Mouse (Mus musculus): Measurements from ENCODE around the gene Gm49366. TPM values are rescaled to one million over a fixed set of nuclear protein-coding genes. Genes with fewer than 3 reads are reported as not detected.
A peak's percentile ranks its signal among the peaks of the same experiment; 100 is the strongest.
"Not testable (repeated sequence)": the region's sequence is repeated elsewhere in the genome, so short reads cannot be mapped to it uniquely, and the experiment has no call there.

The Gm49366 gene
- total RNA-seq, 1 experiment from 2014 or later = not detected

DNA sequence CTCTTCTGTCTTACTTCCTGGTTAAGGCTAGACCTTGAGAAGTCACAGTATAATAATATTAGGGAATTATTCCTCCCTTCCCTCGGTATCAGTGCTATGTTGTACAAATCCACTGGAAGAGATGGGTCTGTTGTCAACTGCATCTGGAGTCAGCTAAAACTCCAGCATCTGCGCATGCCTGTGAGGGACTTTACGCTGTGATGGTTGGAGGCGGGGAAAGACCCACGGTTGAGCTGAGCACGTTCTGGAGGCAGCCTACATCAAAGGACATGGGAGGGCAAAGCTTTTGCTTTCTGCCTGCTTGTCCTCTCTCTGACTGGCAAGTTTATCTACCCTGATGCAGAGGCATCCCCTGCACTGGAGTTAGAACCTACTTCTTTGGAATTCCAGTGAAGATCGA is 12.8 kb upstream of the Gm49366 start:
- no peak for ATAC-seq (replicated peaks in 1 of 2; ENCODE audit: insufficient read depth in 1 of 2, low FRiP score in 2 of 2, low TSS enrichment in 1 of 2, low read depth in 1 of 2, poor library complexity in 2 of 2, severe bottlenecking in 2 of 2)

DNA sequence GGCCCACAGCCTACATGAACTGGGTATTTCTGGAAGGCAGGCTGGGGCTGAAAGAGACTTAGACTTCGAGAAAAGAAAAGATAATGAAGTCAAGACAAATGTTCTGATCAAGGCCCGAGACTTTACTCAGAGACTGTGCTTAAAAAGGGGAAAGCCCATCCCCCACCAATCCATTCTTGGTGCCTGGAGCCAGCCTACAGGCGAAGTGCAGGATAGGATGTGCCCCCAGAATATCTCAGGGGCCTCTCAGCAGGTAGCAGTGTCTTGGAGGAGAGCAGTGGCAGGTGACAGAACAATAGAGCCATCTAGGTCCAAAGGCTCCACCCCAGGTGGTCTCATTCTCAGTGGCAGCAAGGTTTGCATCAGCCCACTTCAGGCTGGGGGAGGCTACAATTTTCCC is 10.4 kb upstream of the Gm49366 start:
- not testable (repeated sequence) for ATAC-seq (replicated peaks in 1 of 2; ENCODE audit: insufficient read depth in 1 of 2, low FRiP score in 2 of 2, low TSS enrichment in 1 of 2, low read depth in 1 of 2, poor library complexity in 2 of 2, severe bottlenecking in 2 of 2)

DNA sequence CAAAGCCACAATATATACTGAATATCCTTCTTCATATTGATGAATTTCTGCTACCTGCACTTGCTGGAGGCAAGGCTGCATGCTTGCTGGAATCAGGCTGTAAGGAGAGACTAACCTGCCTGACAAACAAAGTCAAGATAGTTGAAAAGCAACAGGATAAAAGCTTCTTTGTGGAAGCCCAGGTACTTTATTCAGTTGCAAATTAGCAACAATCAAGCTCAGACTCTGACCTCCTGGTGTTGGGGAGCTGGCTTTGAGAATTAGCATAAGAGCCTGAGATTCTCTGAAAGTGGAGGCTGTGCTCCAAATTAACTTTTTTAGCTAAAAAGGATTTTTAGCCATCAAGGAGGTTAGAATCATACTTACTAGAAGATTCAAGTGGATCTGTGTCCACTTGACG is 9.7 kb upstream of the Gm49366 start:
- ATAC-seq (replicated peaks in 1 of 2; ENCODE audit: insufficient read depth in 1 of 2, low FRiP score in 2 of 2, low TSS enrichment in 1 of 2, low read depth in 1 of 2, poor library complexity in 2 of 2, severe bottlenecking in 2 of 2) = not testable (repeated sequence)

DNA sequence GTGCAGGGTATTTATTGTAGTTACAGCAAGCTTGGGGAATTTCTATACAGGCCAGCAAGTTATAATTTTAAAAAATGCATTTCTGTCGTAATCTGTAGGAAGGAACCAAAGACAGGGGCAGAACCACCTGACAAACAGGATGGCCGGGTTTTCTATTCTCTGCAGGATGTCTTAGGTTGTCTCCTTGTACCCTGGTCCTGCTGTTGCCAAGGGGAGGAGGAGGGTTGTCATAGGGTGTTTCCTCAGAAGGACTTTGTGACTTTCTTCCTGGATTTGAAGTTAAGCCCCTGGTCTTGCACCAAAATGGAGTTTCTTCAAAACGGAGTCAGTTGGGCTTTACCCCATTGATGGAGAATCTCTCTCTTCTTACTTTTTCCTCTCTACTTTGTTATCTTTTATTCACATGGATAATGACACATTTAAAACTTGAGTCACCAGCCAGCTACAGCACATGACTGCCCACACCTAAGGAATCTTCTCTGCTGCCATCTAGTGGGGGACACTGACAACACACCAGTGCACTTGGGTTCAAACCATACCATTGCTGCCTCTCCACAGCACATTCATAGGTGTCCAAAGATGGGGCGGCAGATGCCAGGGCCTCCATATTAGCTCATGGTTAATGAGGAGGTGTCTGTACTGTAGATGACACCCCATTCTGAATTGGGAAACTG is 7.9 kb upstream of the Gm49366 start:
- ATAC-seq (replicated peaks in 1 of 2; ENCODE audit: insufficient read depth in 1 of 2, low FRiP score in 2 of 2, low TSS enrichment in 1 of 2, low read depth in 1 of 2, poor library complexity in 2 of 2, severe bottlenecking in 2 of 2) = peak; percentile 84 to 90

DNA sequence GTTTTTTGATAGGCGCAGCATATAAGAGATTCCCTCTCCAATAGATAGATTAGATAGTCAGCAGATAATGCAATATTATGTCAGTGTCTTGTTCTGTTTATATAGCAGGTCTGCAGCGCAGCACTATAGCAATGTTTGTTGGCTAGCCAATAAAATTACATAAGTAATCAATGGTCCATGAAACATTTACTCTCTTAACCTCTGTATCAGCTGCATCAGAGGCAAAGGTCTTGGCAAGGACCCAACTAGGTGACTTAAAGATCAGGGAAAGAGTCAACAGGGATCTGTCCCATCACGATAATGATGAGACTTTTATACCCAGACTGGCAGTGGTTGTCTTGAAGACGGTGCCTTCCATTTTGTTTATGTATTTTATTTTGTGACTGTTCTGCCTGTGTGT is 5.9 kb upstream of the Gm49366 start:
- no peak for ATAC-seq (replicated peaks in 1 of 2; ENCODE audit: insufficient read depth in 1 of 2, low FRiP score in 2 of 2, low TSS enrichment in 1 of 2, low read depth in 1 of 2, poor library complexity in 2 of 2, severe bottlenecking in 2 of 2)

DNA sequence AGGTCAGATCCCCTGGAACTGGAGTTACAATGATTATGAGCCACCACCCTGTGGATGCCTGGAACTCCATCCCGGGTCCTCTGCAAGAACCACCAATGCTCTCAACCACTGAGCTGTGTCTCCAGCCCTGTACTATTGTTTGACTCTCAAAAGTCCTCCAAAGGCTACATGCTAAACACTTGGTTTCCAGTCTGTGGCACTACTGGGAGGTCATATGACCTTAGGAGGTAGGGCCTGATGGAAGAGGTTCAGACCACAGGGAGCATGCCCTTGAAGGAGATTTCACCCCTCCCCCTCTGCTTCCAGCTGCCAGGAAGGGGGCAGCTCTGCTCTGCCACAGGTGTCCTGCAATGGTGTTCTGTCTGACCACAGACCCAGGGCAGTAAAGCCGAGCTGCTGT is 5.4 kb upstream of the Gm49366 start:
- ATAC-seq (replicated peaks in 1 of 2; ENCODE audit: insufficient read depth in 1 of 2, low FRiP score in 2 of 2, low TSS enrichment in 1 of 2, low read depth in 1 of 2, poor library complexity in 2 of 2, severe bottlenecking in 2 of 2) = peak in 1 of 2 experiments; percentile 1; a peak in 2 of 4 replicates

DNA sequence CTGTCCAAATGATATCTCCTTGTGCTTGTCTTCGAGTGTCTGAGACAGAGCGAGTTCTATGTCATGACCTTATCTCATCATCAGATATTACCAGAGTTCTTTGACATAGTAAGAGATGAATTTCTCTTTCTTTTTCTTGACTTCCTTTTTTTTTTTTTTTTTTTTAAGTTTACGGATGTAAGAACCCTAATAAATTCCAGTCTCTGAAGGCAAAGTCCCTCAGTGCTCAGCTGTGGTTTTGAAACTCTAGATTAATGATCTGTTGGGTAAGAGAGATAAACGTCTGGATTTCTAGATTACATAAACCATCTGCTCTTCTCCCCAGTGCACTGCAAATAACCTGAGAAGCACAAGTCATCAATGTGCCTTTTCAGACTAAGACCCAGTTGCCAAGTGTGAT is 4.6 kb upstream of the Gm49366 start:
- peak; percentile 60 to 64 for ATAC-seq (replicated peaks in 1 of 2; ENCODE audit: insufficient read depth in 1 of 2, low FRiP score in 2 of 2, low TSS enrichment in 1 of 2, low read depth in 1 of 2, poor library complexity in 2 of 2, severe bottlenecking in 2 of 2)

DNA sequence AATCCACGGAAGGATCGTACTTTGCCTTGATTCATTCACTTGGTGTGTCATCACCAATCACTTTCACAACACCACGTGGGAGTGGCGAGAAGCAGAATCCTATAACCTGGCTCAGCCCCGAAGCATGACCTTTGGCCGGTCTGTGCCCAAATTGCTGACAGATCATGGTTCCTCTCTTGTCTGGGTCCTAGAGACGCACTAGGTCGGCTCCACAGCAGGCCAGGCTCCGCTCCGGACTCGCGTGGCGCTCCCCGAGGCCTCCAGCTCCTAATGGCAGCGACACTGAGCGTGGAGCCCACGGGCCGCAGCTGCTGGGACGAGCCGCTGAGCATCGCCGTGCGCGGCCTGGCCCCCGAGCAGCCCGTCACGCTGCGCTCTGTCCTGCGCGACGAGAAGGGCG is 494 bp upstream of the Gm49366 start, which contains the start of gene Acot4:
Acot4 (plus strand) TSS at position 139 of the 400 bp plus-strand sequence.
- ATAC-seq (replicated peaks in 1 of 2; ENCODE audit: insufficient read depth in 1 of 2, low FRiP score in 2 of 2, low TSS enrichment in 1 of 2, low read depth in 1 of 2, poor library complexity in 2 of 2, severe bottlenecking in 2 of 2) = peak in 1 of 2 experiments; percentile 17; a peak in 1 of 4 replicates

DNA sequence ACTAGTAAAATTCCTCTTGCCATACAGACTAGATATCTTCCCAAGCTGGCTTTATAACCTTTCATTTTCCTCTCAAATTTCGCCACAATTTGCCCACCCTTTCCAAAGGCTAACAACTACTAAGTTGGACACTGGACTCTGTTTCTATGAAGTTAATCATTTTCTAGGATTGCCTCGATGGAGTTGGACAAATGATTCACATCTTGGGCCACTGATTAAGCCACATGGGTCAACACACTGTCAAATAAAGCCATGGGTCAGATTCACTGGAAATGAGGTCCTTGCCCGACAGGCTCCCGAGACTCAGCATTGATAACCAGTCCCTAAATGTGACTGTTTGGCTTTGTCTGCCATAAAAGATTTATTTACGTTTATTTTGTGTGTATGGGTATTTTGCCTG is 3.5 kb downstream of the Gm49366 start:
- ATAC-seq (replicated peaks in 1 of 2; ENCODE audit: insufficient read depth in 1 of 2, low FRiP score in 2 of 2, low TSS enrichment in 1 of 2, low read depth in 1 of 2, poor library complexity in 2 of 2, severe bottlenecking in 2 of 2) = no peak

DNA sequence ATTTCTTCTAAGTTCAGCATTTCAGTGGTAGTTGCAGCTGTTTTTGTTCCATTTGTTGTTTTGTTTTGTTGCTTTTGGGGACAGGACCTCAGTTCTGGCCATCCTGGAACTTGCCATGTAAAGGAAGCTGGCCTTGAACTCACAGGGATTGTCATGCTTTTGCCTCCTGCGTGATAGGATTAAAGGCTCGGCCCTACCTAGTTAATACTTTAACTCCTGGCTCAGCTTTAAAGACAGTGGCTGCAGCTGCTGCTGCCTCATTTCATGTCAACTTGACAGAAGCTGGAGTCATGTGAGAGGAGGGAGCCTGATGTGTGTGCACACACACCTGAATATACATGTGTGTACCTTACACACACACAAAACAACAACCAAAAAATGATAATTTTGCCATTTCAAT is 5.3 kb downstream of the Gm49366 start:
- no peak for ATAC-seq (replicated peaks in 1 of 2; ENCODE audit: insufficient read depth in 1 of 2, low FRiP score in 2 of 2, low TSS enrichment in 1 of 2, low read depth in 1 of 2, poor library complexity in 2 of 2, severe bottlenecking in 2 of 2)

DNA sequence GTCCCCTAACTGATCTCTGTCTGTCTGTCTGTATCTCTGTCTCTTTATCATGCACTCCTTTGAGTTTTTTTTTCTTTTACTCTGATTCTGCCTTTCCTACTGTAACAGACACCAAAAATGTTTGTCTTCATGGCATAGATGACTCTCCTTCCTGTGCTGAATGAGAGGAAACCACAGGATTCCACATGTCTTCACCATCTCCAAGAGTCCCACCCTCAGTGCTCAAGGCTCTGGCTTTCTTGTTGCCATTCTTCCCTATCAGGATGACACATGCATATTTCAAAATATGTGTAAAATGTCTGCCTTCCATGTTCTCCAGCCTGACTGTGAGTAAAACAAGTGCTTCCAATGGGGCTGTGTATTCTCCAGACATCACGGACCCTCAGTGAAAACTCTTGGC is 8.2 kb downstream of the Gm49366 start:
- no peak for ATAC-seq (replicated peaks in 1 of 2; ENCODE audit: insufficient read depth in 1 of 2, low FRiP score in 2 of 2, low TSS enrichment in 1 of 2, low read depth in 1 of 2, poor library complexity in 2 of 2, severe bottlenecking in 2 of 2)

DNA sequence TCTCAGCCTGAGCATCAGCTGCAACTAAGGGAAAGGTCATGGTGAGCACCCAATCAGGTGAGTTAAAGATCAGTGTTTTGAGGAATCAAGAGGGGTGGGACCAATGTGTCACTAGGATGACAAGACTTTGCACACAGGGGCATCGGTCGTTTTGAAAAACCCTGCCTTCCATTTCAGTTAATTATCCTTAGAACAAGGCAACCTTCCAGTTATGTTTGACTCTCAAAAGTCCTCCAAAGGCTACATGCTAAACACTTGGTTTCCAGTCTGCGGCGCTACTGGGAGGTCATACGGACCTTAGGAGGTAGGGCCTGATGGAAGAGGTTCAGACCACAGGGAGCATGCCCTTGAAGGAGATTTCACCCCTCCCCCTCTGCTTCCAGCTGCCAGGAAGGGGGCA is 12.0 kb downstream of the Gm49366 start:
- ATAC-seq (replicated peaks in 1 of 2; ENCODE audit: insufficient read depth in 1 of 2, low FRiP score in 2 of 2, low TSS enrichment in 1 of 2, low read depth in 1 of 2, poor library complexity in 2 of 2, severe bottlenecking in 2 of 2) = not testable (repeated sequence)

DNA sequence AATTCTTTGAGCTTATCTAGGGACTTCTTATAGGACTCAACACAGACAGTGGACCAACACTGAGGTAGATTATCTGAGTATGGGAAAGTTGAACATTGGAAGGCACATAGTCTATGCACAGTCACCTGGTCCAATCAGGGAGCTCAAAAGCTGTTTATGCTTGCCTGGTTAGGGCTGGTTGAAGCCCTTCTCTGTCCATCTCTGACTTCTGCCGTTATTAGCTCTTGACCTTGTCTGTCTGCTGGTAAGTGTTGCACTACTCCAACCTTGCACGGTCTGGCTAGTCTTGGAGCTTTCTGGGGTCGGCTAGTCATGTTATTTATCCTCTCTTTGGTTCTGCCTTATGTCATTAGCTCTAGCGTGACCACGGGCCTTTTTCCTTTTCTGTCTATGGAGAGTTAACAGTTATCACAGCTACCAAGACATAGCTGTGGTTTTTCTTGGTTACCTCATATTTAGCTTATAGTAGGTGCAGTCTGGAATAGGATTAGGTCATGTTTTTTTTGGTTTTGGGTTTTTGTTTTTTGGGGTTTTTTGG is 13.3 kb downstream of the Gm49366 start, which contains the start of gene Acot3:
Acot3 (plus strand) TSS at position 208 of the 538 bp plus-strand sequence.
- no peak for ATAC-seq (replicated peaks in 1 of 2; ENCODE audit: insufficient read depth in 1 of 2, low FRiP score in 2 of 2, low TSS enrichment in 1 of 2, low read depth in 1 of 2, poor library complexity in 2 of 2, severe bottlenecking in 2 of 2)

DNA sequence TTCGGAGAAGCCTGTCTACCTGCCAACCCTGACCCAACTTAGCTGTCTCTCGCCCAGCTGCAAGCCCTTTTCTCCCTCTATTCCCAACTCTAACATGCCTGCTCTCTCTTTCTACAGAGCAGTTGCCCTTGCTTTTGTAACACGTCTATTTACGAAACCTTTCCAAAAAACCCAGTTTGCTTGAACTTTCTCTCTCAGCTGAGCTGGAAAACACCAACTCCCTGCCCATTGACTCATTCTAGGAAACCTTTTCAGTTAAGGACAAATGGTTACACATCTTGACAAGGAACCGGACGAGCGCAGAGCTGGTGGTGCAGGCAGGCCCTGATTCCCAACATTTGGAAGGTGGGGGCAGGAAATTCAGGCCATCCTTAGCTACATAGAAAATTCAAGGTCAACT is 13.9 kb downstream of the Gm49366 start:
- ATAC-seq (replicated peaks in 1 of 2; ENCODE audit: insufficient read depth in 1 of 2, low FRiP score in 2 of 2, low TSS enrichment in 1 of 2, low read depth in 1 of 2, poor library complexity in 2 of 2, severe bottlenecking in 2 of 2) = no peak

DNA sequence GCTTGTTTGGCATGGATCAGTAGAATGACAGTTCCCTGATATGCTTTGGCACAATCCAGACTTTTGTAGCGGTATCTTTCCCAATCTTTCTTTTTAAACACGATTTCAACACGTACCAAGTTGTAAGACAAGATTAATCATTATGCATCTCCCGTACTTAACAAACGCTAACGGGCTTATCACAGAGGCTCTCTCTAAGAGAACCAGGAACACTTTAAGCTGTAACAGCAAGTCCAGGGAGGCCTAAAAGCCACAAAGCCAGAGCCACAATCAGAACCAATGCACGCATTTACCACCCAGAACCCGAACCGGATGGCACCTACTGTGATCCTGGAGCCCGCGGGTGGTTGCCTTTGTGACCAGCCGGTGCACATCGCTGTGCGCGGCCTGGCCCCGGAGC is 14.4 kb downstream of the Gm49366 start:
- ATAC-seq (replicated peaks in 1 of 2; ENCODE audit: insufficient read depth in 1 of 2, low FRiP score in 2 of 2, low TSS enrichment in 1 of 2, low read depth in 1 of 2, poor library complexity in 2 of 2, severe bottlenecking in 2 of 2) = no peak

DNA sequence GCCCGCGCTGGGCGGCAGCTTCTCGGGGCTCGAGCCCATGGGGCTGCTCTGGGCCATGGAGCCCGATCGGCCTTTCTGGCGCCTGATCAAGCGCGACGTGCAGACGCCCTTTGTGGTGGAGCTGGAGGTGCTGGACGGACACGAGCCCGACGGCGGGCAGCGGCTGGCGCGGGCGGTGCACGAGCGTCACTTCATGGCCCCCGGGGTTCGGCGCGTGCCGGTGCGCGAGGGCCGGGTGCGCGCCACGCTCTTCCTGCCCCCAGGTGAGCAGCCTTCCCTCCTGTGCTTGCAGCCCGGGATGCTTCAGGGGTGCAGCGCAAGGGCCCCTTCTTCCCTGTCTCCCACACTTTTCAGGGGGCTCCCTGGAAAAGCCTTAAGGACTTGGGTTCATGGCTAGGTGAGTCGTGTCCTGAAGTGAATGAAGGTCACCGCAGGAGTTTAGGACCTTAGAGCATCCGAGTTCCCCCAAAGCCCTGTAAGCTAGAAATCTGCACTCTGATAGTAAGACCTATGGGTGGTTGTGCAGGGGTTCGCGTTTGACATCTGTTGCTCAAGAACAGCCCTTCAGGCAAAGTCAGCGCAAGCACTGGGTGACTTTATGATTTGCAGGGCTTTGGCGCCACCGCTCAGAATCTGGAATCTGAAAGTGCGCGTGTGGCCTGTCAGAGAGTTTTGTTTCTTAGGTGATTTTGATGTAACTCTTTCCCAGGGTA is 15.1 kb downstream of the Gm49366 start:
- peak in 1 of 2 experiments; percentile 42; a peak in 2 of 4 replicates for ATAC-seq (replicated peaks in 1 of 2; ENCODE audit: insufficient read depth in 1 of 2, low FRiP score in 2 of 2, low TSS enrichment in 1 of 2, low read depth in 1 of 2, poor library complexity in 2 of 2, severe bottlenecking in 2 of 2)

DNA sequence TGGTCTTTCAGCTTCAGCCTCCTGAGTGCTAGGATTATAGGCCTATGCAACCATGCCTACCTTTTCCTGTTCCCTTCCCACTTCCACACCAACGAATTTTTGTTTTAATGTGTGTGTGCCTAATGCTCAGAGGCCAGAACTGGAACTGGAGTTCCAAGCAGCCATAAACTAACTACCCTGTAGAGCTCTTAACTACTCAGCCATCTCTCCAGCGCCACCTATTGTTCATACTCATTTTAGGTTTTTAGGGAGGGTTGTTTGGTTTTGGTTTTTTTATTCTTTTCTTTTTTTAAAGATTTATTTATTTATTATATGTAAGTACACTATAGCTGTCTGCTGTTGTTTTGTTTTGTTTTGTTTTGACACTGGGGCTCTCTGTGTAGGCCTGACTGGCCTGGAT is 22.2 kb downstream of the Gm49366 start:
- peak; percentile 60 to 73; a peak in 2 of 4 replicates for ATAC-seq (replicated peaks in 1 of 2; ENCODE audit: insufficient read depth in 1 of 2, low FRiP score in 2 of 2, low TSS enrichment in 1 of 2, low read depth in 1 of 2, poor library complexity in 2 of 2, severe bottlenecking in 2 of 2)

DNA sequence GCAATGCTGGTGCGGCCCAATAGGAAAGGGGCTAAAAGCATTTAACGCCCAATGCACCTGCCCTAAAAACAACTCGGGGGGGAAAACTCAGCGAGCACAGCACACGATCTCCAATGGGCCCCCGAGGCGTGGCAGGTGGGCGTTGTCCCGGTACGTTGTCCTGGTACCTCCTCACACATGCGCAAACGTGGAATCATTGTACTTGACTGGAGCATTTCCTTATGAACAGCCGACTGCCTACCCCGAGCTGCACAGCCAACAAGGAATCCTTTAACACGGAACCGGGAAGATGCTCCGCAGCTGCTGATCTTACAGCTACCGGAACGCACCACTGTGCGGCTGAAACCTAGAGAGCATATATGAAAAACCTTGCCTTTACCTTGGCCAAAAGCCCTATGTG is 23.6 kb downstream of the Gm49366 start:
- ATAC-seq (replicated peaks in 1 of 2; ENCODE audit: insufficient read depth in 1 of 2, low FRiP score in 2 of 2, low TSS enrichment in 1 of 2, low read depth in 1 of 2, poor library complexity in 2 of 2, severe bottlenecking in 2 of 2) = no peak

Data from hematopoietic stem cell, adult 5-6 weeks (primary cell).